Mouse (Mus musculus) layer of hippocampus, postnatal 14 days (tissue): ENCODE data around the gene Bcl2l13. TPM values are rescaled to one million over a fixed set of nuclear protein-coding genes. Genes with fewer than 3 reads are reported as not detected.
A peak's percentile ranks its signal among the peaks of the same experiment; 100 is the strongest.

Source experiments
- DNase-seq, 2 experiments: peaks; one replicate each; pipeline ENCODE4 v3.0.0; 2021 to 2022; ENCODE audit warnings: low spot score in 2 of 2, mixed read lengths in 1 of 2
- microRNA-seq, 2 experiments: library from miRNA; unstranded; fragments of <30 nt; microRNA quantifications; one replicate each; pipeline ENCODE4 v1.2.0; 2021
- total RNA-seq, 2 experiments: library from RNA; stranded (reverse); gene quantifications; 2 replicates each; pipeline ENCODE4 v1.2.3; 2021

Bcl2l13 gene
- total RNA-seq, 2 experiments from 2014 or later, result 49.9 to 51.9 TPM

DNA sequence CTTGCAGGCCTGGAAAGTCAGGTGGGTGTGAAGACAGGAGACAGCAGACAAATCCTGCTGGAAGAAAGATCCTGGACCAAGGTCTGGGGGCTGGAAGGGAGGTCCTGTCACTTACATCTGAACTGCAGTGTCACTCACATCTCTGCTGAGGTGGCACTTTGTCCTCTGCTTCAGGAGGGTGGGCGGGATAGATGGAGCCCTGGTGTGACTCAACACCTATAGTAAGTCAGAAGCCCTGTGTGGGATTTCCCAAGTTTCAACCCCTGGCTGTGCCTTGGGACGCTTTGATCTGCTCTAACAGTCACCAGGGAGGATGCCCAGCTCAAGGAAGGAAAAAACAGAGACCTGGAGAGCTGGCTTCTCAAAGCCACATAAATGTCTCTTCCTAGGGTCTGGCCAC is 90.9 kb downstream of the Bcl2l13 start:
- DNase-seq, result no peak

DNA sequence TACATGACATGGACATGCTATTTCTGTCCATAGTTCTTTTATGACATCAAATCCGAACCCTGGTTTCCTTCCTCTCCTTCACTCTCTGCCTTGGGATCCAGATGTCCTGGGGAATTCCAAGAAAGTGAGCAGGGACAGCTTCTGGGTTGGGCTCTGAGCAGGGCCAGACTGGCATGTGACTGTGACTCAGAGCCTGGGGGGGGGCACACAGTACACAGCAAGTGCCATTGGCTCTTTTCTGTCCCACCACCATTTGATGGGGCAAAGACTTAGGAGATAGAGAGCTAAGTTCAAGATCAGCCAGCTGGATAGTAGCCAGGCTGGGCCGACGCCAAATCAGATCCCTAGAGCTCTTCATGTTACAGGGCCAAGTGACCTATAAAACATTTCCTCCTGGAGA is 91.8 kb downstream of the Bcl2l13 start:
- no peak for DNase-seq

GRCm38 (mm10) chr6:120929421-120929820 is 93.4 kb downstream of the Bcl2l13 start:
- DNase-seq, result no peak

GRCm38 (mm10) chr6:120930450-120931306 is 94.7 kb downstream of the Bcl2l13 start:
- DNase-seq, result no peak

DNA sequence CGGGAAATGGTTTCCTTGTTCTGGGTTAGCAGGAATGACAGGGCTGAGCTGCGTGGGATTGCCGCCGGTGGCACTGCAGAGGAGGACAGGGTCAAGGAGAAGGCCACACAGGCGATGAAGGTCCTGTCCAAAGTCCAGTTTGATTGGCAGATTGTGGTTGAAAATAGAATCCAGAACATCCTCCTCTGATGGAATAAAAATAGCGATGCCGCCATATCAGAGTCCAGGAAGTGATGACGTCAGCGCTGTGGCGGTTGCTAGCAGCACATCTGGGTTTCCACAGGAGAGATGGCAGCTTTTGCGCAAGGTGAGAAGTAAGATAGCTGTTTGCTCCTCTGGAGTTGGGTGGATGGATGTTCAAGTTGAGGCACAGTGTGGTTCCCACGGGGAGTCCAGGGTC is 96.6 kb downstream of the Bcl2l13 start:
- DNase-seq, result no peak

GRCm38 (mm10) chr6:120933670-120934069 is 97.7 kb downstream of the Bcl2l13 start:
- DNase-seq, result no peak

DNA sequence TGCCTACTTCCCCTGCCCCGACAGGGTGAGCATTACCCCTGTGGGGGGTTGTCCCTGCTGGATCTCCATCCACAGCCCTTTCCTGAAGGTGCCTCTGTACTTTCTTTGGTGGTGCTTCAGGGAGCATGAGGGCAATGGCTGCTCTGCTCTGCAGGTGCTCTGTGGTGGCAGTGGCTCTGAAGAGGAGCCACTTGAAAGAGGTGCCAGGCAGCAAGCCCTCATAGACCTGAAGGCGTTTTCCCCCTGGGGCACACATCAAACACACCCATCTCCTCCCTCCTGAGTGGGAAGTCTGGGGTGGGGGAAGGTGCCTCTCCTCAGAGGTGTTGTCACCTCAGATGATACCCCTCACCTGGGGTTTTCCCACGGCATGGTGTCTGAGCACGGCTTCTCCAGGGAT is 98.2 kb downstream of the Bcl2l13 start:
- no peak for DNase-seq

DNA sequence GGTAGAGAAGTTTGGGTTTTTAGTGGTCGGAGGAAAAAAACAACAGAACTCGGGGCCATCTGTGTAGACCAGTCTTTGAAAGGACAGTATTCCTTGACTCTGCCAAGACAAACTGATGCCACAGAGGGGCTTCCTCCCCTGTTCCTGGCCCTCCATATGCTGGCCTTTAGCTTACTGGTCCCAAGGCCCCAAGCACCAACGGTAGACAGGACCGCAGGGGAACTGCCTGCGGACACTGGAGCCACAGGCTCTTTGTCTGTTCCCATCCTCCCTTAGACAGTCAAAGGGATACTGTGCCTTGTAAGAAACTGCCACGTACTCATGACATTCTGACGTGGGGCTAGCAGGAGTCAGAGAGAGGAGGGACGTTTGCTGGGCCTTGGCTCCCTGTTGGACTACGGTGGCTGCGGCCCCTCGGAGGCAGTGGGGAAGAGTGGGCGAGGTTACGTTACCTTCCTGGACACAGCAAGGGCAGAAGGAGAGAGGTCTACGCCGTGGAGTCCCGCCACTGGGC is 101.1 kb downstream of the Bcl2l13 start:
- no peak for DNase-seq

GRCm38 (mm10) chr6:120937999-120938608 is 102.1 kb downstream of the Bcl2l13 start:
- DNase-seq, result no peak

DNA sequence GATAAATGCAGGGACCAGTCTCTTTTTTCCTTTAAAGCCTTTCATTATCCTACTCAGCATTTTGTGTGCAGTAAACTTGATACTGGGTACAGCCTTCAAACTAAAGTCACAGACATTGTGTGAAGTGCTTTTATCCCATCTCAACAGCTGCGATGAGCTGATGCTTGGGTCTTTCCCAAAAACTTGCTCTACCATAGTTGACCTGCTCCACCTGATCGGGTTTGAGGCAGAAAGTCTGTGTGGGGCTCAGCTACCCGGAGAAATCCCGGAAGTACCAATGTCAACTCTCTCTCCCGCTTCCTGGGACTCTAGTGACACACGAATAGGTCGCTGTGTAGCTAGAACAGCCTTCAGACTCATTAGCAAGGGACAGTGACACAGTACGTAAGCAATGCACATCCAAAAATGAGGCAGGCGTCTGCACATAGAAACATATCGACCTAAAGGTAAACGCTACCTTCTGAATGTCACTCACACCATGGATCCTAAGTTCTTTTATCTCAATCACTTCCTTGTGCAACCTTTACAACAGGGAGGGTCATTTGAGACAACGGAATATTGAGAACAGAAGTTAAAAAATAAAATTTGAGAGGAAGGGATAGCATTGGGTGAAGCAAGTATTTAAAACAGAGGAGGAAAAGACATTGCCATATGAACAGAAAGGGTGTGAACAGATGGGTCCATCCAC is 102.9 kb downstream of the Bcl2l13 start:
- DNase-seq, result no peak

DNA sequence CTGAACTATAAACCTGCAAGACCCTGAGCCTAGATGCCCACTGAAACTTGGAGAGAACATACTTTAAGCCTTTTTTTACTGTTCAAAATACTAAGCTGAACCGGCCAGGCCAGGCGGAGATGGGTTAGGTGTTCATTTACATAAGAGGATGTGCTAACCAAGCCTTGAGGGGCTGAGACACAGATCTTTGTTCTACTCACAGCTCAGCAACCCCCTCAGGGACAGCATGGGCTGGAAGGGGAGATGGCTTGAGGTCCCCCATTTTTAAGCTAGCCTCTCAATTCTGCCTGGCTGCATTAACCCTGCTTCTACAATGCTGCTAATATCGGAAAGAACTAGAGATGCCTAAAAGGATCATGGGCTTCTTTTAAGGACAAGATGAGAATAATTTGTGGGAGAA is 103.8 kb downstream of the Bcl2l13 start:
- DNase-seq, result no peak

DNA sequence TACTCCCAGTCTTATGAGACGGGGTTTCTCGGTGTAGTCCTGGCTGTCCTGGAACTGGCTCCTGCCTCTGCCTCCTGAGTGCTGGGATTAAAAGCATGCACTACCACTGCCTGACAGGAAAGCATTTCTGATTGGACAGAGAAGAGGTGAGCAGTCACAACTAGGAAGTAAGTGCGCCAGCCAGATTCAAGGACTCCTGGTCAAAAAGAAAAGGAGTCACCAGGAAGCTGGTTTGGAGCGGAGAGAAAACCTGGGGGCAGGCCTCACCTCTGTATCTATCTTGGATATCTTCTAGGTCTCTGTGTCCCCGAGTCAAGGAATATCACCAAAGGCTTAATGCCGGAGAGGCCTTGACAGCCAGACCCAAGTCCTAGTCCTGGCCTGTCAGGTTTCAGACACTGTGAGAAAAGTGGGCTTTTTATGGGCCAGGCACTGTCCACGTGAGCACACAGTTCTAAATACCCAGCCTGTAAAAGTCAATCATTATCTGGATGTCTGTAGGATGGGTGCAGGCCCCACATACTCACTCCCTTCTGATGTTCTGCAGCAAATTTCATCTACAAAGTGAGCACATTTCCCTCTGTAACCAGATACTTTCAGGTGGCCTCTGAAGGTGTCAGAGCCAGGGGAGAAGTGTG is 104.6 kb downstream of the Bcl2l13 start:
- no peak for DNase-seq

- DNase-seq, result no peak
Observed at GRCm38 (mm10) chr6:120941084-120941481, 105.1 kb downstream of the Bcl2l13 start.

- peak in 1 of 2 experiments; percentile 23 for DNase-seq
Observed at GRCm38 (mm10) chr6:120941575-120941974, 105.6 kb downstream of the Bcl2l13 start.

Small RNA genes within 50 kb of the gene (microRNA-seq; reads per million reads assigned to microRNA genes)
- gene Gm25193, result 0 reads per million in 2 experiments

Other genes starting within 250 kb of the Bcl2l13 start
- gene Cecr2, start 169.8 kb upstream of the Bcl2l13 start, total RNA-seq, result 10 to 100 TPM in 1 of 2 experiments, 1 to 10 TPM in 1; 8.9 to 12.5 TPM
- 10 to 100 TPM; 50.4 to 51.5 TPM for gene Slc25a18, start 62.6 kb upstream of the Bcl2l13 start, total RNA-seq
- 100 to 1,000 TPM; 455 to 462 TPM for gene Atp6v1e1, start 13.4 kb upstream of the Bcl2l13 start, total RNA-seq
- 10 to 100 TPM; 18.5 TPM for gene Bid, start 80.6 kb downstream of the Bcl2l13 start, total RNA-seq